In genomic region chr15:96461541-96462512, GRCm38 (mm10) we compare ENCODE assay signal across 8 mouse cellular contexts. TPM values are rescaled to one million over a fixed set of nuclear protein-coding genes. Genes with fewer than 3 reads are reported as not detected.
DNase-seq lines count a peak whose midpoint lies in the region; ATAC-seq lines count a peak whose summit lies in the region.

No protein-coding gene starts in this region.

- 15% methylated on average over 22 of the region's 22 CpGs for WGBS in forebrain, embryonic 12.5 days
- WGBS in limb, embryonic 15.5 days = 12% methylated on average over 22 of the region's 22 CpGs
- WGBS in stomach, embryonic 14.5 days = 9% methylated on average over 22 of the region's 22 CpGs

- no peaks in the 10 kb centered on the region for H3K36me3 ChIP-seq in forebrain, embryonic 12.5 days (replicated peaks)
- no peaks in the 10 kb centered on the region for H3K36me3 ChIP-seq in limb, embryonic 15.5 days
- H3K36me3 ChIP-seq in stomach, embryonic 14.5 days (ENCODE audit: control insufficient read depth, insufficient read depth, low read length) = no peaks in the 10 kb centered on the region

- H3K9me3 ChIP-seq in forebrain, embryonic 12.5 days = no peaks in the 10 kb centered on the region
- no peaks in the 10 kb centered on the region for H3K9me3 ChIP-seq in limb, embryonic 15.5 days
- no peaks in the 10 kb centered on the region for H3K9me3 ChIP-seq in stomach, embryonic 14.5 days (ENCODE audit: control insufficient read depth, low read depth, low read length)

- H3K9ac ChIP-seq in forebrain, embryonic 12.5 days = peak overlapping the region; percentile 80
- peak overlapping the region; percentile 71 for H3K9ac ChIP-seq in limb, embryonic 15.5 days
- H3K9ac ChIP-seq in stomach, embryonic 14.5 days (replicated peaks; ENCODE audit: low read depth, low read length) = peak overlapping the region; percentile 70

- H3K27me3 ChIP-seq in forebrain, embryonic 12.5 days = no peaks in the 10 kb centered on the region
- H3K27me3 ChIP-seq in limb, embryonic 15.5 days = no peaks in the 10 kb centered on the region
- H3K27me3 ChIP-seq in stomach, embryonic 14.5 days (ENCODE audit: control insufficient read depth, insufficient read depth, low read length) = no peaks in the 10 kb centered on the region

- H3K27ac ChIP-seq in forebrain, embryonic 12.5 days = peak overlapping the region; percentile 99
- H3K27ac ChIP-seq in limb, embryonic 15.5 days = peak overlapping the region; percentile 97
- peak overlapping the region; percentile 94 for H3K27ac ChIP-seq in stomach, embryonic 14.5 days (ENCODE audit: low read length)

- peak overlapping the region; percentile 92 for H3K4me3 ChIP-seq in forebrain, embryonic 12.5 days (replicated peaks)
- peak overlapping the region; percentile 86 for H3K4me3 ChIP-seq in limb, embryonic 15.5 days
- H3K4me3 ChIP-seq in stomach, embryonic 14.5 days (ENCODE audit: low read depth, low read length) = peak overlapping the region; percentile 88

- DNase-seq in layer of hippocampus, adult 9-10 months (ENCODE audit: low spot score) = peak; percentile 37
- DNase-seq in layer of hippocampus, adult 11-12 months (ENCODE audit: low spot score) = no peak
- DNase-seq in ZHBTc4 (ENCODE audit: low read depth, low spot score) = peak; percentile 51
- no peak for DNase-seq in retina, postnatal 1 day
- no peak for DNase-seq in frontal cortex, postnatal 10 days (ENCODE audit: low spot score in 2 of 2)

- H3K4me2 ChIP-seq in forebrain, embryonic 12.5 days = peak overlapping the region; percentile 64
- peak overlapping the region; percentile 75 for H3K4me2 ChIP-seq in limb, embryonic 15.5 days
- H3K4me2 ChIP-seq in stomach, embryonic 14.5 days (replicated peaks; ENCODE audit: low read depth, low read length) = peak overlapping the region; percentile 79

- peaks cover 26% of the 10 kb centered on the region for H3K4me1 ChIP-seq in forebrain, embryonic 12.5 days
- peaks cover 17% of the 10 kb centered on the region for H3K4me1 ChIP-seq in limb, embryonic 15.5 days
- peaks cover 12% of the 10 kb centered on the region; the same call in 1 of the 2 replicates for H3K4me1 ChIP-seq in stomach, embryonic 14.5 days (ENCODE audit: control insufficient read depth, insufficient read depth, low read length)

- peak; percentile 44 for ATAC-seq in forebrain, embryonic 12.5 days (ENCODE audit: low FRiP score)
- ATAC-seq in limb, embryonic 15.5 days (ENCODE audit: insufficient number of reproducible peaks, low FRiP score, low TSS enrichment, low read depth) = peak; percentile 4; the same call in 1 of the 2 replicates
- ATAC-seq in stomach, embryonic 14.5 days (ENCODE audit: insufficient number of reproducible peaks, insufficient read depth, low FRiP score, low read depth) = peak; percentile 4; the same call in 1 of the 2 replicates

RNA-seq across cellular contexts. Expression of gene Scaf11, which starts 1.2 kb away (rescaled TPM):
- polyA plus RNA-seq in forebrain, embryonic 12.5 days (2016; fragmentation: Nextera tagmentation; extraction: Ambion mirVana) = 95.8 and 98.0 TPM in 2 replicates
- 85.2 and 87.2 TPM in 2 replicates for polyA plus RNA-seq in limb, embryonic 15.5 days (2015; fragmentation: Nextera tagmentation; extraction: Ambion mirVana)
- polyA plus RNA-seq in stomach, embryonic 14.5 days (2014; fragmentation: Nextera tagmentation; extraction: Ambion mirVana) = 99.5 and 105 TPM in 2 replicates

Comparison
In these comparisons a context has a peak if more than half of its experiments do, and no peak if none do; other contexts are left out.
1. DNase-seq: peak in layer of hippocampus, adult 9-10 months (single experiment) and ZHBTc4 (single experiment); none in layer of hippocampus, adult 11-12 months (single experiment), retina, postnatal 1 day (single experiment) and frontal cortex, postnatal 10 days (0 of 2).
2. Peak in every context shown above with its lines, with median percentiles within 50 percentile points of each other: ATAC-seq, H3K27ac ChIP-seq, H3K4me2 ChIP-seq, H3K4me3 ChIP-seq and H3K9ac ChIP-seq.